Mouse (Mus musculus) fibroblast of lung, adult 2 months (primary cell): Measurements from ENCODE around the gene Gde1.
A peak's percentile ranks its signal among the peaks of the same experiment; 100 is the strongest.

Experiments
- DNase-seq: peaks from one replicate; pipeline ENCODE4 v3.0.0-alpha.2; 2011; ENCODE audit warnings: low read depth

Gde1 gene

DNA sequence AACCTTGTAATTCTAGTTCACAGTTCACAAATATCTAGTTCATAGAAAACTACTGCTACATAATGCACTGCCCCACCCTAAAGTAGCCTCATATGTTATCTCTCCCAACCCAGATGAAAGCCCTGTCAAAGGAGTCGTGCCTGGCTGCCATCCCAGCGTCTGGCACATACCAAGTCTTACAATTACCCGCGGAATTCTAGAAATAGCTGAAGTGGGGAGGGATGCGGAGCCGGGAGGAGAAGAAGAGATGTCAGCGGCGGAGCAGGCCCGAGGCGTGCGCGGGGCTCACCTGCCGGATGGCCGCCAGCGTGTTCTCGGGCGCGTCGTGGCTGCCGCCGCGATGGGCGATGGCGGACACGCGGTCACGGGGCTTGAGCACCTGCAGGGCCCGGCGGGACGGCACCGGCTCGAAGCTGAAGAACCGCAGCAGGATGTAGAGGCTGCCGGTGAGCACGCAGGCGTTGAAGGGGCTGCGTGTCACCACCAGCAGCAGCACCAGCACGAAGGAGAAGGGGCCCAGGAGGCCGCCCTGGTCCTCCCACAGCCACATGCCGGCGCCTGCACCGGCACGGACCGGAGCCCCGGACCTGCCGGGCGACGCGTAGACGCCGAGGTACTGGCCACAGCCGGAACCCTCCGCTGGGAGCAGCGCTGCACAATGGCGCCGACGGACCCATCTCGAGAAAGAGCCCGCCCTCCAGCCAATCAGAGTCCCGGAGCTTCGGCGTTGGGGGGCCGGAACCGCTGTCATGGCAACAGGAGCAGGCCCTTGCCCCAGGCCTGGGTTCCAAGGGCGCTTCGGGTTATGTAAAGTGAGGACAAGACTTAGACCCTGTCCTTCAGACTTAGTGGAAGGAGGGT, at the start of gene Gde1:
Gene Gde1, minus strand, starts transcription at position 678 of the 861 bp plus-strand sequence.
- DNase-seq = peak; percentile 51

GRCm38 (mm10) chr7:118751625-118752024, 46.0 kb upstream of the Gde1 start:
- DNase-seq = no peak

DNA sequence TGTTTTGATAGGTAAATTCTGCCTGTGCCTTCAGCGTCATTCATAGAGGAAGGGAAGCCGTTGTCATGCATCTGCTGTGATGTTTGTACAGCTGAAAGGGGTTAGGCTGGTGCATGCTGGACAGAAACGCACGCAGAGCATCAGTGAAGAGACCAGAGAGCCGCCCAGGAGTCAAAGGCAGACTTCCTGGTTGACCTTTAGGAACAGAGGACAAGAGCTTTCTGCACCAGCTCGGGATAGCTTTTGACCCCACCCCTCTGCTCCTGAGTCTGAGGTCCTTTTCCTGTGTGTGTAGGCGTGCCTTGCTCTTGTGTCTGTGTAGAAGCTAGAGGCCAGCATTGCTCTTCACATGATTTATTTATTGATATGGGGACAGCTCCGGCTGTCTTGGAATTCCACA, 44.1 kb upstream of the Gde1 start:
- DNase-seq = no peak

GRCm38 (mm10) chr7:118747891-118748672, 42.5 kb upstream of the Gde1 start:
- no peak for DNase-seq

- DNase-seq = no peak
Measured at GRCm38 (mm10) chr7:118744766-118745165, 39.2 kb upstream of the Gde1 start.

DNA sequence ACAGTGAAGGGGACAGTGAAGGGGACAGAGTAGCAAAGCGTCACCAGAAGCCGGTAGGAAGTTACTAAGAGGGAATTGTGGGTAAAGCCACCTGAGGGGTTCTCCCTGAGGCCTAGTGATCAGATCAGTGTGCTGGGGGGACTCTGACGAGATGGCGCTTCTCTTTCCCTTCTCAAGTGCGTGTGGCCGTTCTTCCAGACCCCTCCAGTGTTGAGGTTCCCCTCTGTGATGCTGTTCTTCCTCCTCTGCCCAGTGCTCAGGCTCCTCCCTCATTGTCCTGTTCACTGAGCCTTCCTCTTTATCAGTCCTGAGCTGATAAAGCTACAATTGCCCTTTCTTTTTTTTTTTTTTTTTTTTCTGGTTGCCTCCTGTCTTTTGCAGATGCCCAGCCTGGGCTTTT, 36.7 kb upstream of the Gde1 start:
- no peak for DNase-seq

DNA sequence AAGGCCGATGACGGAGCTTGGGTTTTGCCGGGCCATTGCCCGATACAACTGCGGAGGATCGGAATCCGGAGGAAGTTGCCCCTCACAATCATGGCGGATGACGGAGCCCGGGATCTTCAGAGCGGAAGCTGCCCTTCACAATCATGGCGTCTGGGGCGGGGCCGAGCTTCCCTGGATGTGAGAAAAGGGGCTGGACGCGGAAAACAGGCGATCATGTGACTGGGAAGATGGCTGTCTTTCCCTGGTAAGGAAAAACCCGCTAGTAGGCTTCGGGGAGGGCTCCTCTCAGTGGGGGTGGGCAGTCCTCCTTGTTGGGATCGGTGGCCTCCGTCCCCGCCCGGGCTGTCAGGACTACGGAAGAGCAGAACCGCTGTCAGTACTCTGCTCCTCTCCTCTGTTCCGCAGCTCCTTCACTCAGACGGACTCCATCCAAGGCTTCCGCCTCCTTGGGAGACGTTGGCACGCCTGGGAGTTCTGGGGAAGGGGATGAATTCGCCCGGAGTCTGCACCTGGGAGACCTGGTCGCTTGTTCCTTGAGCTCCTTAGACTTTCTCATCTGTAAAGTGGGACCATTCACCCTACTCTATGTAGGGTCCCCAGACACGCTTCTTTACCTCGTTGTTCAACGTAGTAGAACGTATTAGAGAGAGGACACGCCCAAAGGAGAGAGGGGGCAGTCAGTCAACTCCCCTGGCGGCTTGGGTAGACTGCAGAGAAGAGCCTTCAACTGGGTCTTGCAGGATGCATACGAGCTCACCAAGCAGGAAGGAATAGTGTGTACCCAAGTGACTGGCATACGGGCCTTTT, 35.2 kb upstream of the Gde1 start:
- peak; percentile 94 for DNase-seq

DNA sequence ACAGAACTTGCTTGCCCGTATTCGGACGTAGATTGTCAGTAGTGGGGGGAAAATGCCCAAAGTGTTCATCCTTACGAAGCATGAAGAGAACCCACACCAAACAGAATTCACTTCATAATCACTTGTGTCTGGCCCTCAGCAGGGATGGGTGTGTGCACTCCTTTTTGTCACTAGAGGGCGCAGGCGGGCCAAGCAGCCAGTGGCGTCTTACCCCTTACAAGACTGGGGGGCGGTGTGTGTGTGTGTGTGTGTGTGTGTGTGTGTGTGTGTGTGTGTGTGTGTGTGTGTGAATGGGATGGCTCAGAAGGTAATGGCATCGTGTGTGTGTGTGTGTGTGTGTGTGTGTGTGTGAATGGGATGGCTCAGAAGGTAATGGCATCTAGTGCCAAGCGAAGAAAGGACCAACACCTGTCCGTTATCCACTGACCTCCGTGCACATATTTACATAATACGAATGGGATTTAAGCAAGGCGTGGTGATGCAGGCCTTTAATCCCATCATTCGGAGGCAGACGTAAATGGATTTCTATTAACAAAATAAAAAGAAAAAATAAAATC, 34.5 kb upstream of the Gde1 start, which contains the start of gene Vps35l:
Gene Vps35l, plus strand, starts transcription at position 252 of the 557 bp plus-strand sequence.
- no peak for DNase-seq

DNA sequence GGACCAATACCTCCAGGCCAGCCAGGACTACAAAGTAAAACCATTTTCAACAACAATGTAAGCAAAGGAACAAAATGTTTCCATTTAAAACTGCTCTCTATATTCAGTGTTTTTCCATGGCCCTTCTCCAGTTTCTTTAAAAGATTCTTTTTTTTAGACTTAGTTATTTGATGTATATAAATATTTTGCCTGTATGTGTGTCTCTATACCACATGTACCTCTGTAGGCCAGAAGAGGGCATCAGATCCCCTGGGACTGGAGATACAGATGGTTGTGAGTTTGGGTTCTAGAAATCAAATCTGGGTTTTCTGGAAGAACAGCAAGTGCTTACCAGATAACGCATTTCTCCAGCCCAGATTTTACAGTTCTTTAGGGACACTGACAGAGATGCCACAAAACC, 33.2 kb upstream of the Gde1 start:
- no peak for DNase-seq

DNA sequence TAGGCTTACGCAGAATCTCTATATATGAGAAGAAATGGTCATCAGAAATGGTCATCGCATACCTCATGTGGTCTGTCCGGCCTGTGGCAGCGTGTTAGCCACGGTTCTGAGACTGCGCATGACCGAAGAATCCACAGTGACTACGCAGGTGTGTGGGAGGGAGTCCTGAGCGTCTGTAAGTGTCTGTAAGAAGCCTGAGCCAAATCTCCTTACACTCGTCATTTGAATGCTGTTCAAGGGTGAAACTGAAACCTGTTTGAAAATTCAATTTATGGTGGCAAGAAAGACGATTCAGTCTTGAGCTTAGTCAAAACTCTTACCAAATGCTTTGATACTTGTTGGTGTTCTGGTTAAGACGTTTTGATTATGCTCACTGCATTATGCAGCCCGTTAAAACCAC, 27.6 kb upstream of the Gde1 start:
- DNase-seq = no peak

DNA sequence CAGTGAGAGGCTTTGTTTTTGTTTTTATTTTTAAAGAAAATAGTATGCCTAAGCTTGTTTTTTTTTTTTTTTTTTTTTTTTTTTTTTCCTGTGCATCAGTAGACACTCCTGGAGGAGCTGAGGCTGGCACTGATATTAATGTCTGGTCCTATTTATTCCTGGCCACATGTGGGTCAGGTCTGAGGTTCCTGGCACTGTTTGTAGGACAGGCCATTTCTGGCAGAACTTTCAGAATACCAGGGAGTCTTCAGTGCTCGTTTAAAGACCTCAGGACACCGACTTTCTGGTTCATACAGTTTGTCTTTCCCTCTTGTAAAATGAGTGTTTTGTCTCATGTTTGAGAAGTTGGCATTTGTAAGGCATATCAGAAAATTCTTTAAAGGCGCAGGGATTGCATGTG, 26.2 kb upstream of the Gde1 start:
- no peak for DNase-seq

DNA sequence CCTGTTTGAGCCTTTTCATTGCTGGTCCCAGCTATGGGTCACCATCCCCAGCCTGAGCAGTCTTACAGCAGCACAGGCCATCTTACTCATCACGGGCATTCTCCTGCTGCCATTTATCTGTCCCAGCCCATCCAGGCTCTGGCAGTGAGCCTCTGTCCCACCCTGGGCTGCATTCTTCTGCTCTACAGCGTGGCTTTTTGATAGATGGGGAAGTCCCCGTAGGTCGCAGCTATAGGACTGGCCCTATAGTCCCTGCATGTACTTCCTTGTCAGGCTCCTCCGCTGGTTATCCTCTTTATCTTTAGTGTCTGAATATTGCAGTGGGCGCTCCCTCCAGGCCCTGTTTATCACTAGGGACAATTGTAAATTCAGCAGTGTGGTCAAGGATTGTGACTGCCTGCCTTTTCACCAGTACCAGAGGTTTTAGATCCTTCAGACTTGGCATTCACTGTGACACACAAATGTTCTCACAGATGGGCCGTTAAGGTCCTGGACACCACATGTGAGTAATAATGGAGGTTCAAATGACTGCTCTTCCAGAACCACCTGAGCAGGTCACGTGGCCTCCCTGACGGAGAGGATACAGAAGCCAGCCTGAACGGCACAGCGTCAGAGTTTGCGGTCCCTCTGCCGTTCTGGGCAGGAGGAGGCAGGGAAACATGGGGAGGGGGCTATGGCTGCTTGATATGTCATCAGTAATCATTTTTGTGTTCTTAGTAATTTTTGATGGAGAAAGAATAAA, 23.4 kb upstream of the Gde1 start:
- no peak for DNase-seq

DNA sequence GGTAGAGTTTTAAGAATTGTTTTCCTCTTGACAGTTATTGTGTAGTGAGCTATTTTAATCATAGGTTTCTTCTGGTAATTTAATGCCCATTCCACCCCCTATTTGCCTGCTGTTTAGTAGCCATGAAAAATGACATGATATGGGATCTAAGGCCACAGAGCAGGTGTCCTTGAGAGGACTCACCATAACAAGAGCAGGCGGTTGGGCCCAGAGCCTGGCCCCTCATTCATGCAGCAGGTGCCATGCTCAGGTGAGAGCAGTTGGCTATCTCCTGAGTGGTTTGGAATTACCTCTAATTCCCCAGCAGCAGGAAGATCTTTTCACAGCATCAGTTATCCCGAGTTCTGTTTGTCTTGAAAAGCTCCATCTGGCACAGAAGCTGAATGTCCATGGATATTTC, 19.9 kb upstream of the Gde1 start:
- DNase-seq = no peak

- no peak for DNase-seq
Measured at GRCm38 (mm10) chr7:118723927-118724326, 18.3 kb upstream of the Gde1 start.

DNA sequence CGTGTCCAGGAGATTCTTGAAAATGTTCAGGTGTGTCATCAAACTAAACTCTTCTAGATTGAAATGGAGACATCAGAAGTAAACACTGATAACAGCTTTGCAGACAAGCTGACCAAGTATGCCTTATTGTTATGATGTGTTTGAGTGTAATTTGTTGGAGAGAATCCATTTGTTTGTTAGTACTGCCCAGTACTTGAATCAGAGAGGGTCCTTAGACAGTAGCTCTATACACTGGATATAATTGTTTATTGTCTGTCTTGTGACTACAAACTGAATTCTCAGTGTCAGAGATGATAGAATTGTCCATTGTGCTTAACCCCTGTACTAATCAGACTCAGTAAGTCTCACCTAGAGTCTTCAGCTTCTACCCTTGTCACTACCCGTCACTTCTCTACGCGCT, 12.5 kb upstream of the Gde1 start:
- no peak for DNase-seq

DNA sequence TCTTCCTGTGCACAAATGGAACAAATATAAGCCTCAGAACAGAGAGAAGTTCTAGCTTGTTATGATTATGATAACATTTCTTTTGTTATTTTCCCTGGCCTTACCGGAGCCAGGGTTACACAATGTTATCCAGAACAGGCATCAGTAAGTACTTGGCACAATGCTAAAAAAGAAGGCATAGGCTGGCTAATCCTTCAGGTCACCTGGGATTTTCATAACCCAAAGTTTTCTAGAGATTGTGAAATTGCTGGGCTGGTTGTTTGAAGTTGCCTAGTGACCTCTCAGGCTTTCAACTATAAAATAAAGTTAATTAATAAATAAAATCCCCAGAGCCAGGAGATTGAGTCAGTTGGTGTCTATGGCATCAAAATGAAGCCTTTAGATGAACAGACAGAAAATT, 9.3 kb upstream of the Gde1 start:
- DNase-seq = no peak

DNA sequence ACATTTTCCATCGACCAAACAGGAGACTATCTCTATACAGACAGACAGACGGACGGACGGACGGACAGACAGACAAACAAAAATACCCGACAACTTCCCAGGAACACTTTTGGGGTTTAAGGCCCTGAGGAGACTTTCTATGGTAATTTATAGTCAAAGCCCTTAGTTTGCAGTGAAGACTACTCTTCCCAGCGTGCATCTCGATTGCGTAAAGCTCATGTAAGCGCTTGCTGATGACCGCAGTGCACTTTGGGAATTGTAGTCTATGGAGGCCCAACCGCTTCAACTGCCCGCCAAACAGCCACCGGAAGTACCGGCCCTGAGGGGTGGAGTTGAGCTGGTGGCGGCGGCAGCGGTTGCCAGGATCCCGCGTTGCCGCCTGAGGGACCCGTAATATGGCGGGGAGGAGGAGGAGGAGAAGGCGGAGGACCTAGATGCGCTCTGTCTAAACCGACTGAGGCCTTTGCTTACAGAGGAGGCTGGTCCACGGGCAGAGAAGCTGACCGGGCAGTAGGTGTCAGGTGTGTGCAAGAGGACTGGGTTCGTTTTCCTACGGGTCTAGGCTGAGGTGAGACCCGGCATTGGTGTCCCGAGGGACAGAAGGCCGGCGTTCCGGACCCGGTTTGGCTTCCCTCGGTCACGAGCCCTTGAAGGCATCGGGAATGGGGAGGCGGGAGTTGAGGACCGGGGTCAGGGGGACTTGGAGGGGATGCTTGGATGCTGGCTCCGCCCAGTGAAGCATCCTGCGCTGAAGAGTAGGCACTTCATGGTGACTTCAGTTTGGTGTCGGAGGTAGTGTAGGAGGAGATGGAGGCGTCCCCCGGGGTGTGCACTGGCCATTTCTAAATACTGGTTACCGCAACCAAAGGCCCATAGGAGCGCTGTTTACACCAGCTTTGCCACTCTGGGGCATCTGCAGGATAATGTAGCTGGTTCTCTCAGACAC, 6.9 kb upstream of the Gde1 start, which contains the start of gene Ccp110:
Gene Ccp110, plus strand, starts transcription at position 325 of the 946 bp plus-strand sequence.
- peak; percentile 90 for DNase-seq

GRCm38 (mm10) chr7:118710776-118711175, 5.2 kb upstream of the Gde1 start:
- DNase-seq = no peak

GRCm38 (mm10) chr7:118708002-118708401, 2.4 kb upstream of the Gde1 start:
- no peak for DNase-seq

DNA sequence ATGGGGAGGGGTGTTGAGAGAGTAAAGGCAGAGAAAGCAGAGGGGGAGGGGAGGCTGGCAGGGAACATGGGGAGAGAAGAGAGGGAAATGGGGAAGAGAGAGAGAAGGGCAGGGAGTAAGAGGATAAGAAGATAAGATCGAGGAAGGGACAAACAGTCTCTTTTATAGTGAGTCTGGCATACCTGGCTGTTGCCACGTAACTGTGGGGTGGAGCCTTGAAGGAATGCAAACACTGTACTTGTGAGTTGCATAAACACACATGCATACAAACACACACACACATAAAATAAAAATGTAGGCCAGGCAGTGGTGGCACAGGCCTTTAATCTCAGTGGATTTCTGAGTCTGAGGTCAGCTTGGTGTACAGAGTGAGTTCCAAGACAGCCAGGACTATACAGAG, 1.6 kb upstream of the Gde1 start:
- no peak for DNase-seq
